ENCODE assay signal across 8 mouse cellular contexts in genomic region chr2:36214023-36214422, GRCm38 (mm10). TPM values are rescaled to one million over a fixed set of nuclear protein-coding genes. Genes with fewer than 3 reads are reported as not detected.
DNase-seq lines count a peak whose midpoint lies in the region; ATAC-seq lines count a peak whose summit lies in the region.

No protein-coding gene starts in this region.

- no peaks in the 10 kb centered on the region for H3K36me3 ChIP-seq in hindbrain, embryonic 12.5 days

- peaks cover 26% of the 10 kb centered on the region for H3K4me1 ChIP-seq in hindbrain, embryonic 12.5 days

- H3K9ac ChIP-seq in hindbrain, embryonic 12.5 days = no peak overlapping the region

- no peak overlapping the region for H3K4me2 ChIP-seq in hindbrain, embryonic 12.5 days (replicated peaks)

- H3K27ac ChIP-seq in hindbrain, embryonic 12.5 days = no peak overlapping the region

- DNase-seq in NIH3T3 (ENCODE audit: low read depth) = peak; percentile 98
- DNase-seq in cerebellum, adult 9-11 months = peak; percentile 64
- DNase-seq in frontal cortex, postnatal 10 days (ENCODE audit: low spot score in 2 of 2) = peak; percentile 71 to 87
- DNase-seq in layer of hippocampus, postnatal 10 days (ENCODE audit: low spot score in 2 of 2) = peak; percentile 91 to 94
- DNase-seq in lung, postnatal 10 days = peak; percentile 93
- peak; percentile 82 for DNase-seq in ovary, postnatal 36 days (ENCODE audit: low spot score)
- DNase-seq in thymus, postnatal 14 days = peak; percentile 79

- H3K4me3 ChIP-seq in hindbrain, embryonic 12.5 days = no peak overlapping the region

- WGBS in hindbrain, embryonic 12.5 days = 9% methylated on average over 8 of the region's 8 CpGs

- ATAC-seq in hindbrain, embryonic 12.5 days (ENCODE audit: low FRiP score) = peak; percentile 76

- H3K27me3 ChIP-seq in hindbrain, embryonic 12.5 days = peaks cover 50% of the 10 kb centered on the region

- H3K9me3 ChIP-seq in hindbrain, embryonic 12.5 days (replicated peaks) = no peaks in the 10 kb centered on the region

RNA-seq across cellular contexts. Expression of gene Ptgs1, which starts 16.2 kb away (rescaled TPM):
- polyA plus RNA-seq in hindbrain, embryonic 12.5 days (2016; fragmentation: Nextera tagmentation; extraction: Ambion mirVana) = 4.8 and 6.2 TPM in 2 replicates
- 10 to 100 TPM; 12.7 to 16.0 TPM for total RNA-seq in layer of hippocampus, postnatal 10 days (2021)
